Mouse (Mus musculus) forebrain, embryonic 10.5 days (tissue): Measurements from ENCODE around the gene Phactr2. TPM values are rescaled to one million over a fixed set of nuclear protein-coding genes. Genes with fewer than 3 reads are reported as not detected.

ENCODE experiments used
- DNase-seq: peaks from one replicate; pipeline ENCODE4 v3.0.0-alpha.2; 2017; ENCODE audit warnings: low spot score; ENCODE audit errors: extremely low spot score
- H3K27ac ChIP-seq: fragments of 300-500 bp; sonication (generic); 2 replicates; pipeline ENCODE4 v1.5.1; 2016; ENCODE audit warnings: mild to moderate bottlenecking
- H3K27me3 ChIP-seq: fragments of 300-500 bp; sonication (generic); 2 replicates; pipeline ENCODE4 v1.6.1; 2016; ENCODE audit warnings: mild to moderate bottlenecking; ENCODE audit not compliant: poor library complexity, severe bottlenecking
- H3K36me3 ChIP-seq: fragments of 300-500 bp; sonication (generic); replicated peaks from 2 replicates; pipeline ENCODE4 v1.6.1; 2016; ENCODE audit warnings: mild to moderate bottlenecking, moderate library complexity
- H3K4me1 ChIP-seq: fragments of 300-500 bp; sonication (generic); 2 replicates; pipeline ENCODE4 v1.6.1; 2016
- H3K4me3 ChIP-seq: fragments of 300-500 bp; sonication (generic); 2 replicates; pipeline ENCODE4 v1.5.1; 2016; ENCODE audit warnings: mild to moderate bottlenecking, moderate library complexity
- H3K9me3 ChIP-seq: fragments of 300-500 bp; sonication (generic); 2 replicates; pipeline ENCODE4 v1.6.1; 2016; ENCODE audit warnings: mild to moderate bottlenecking, moderate library complexity
- WGBS: fragments of 180-500 bp; shearing (Covaris S2); methylation state at CpG from one replicate; pipeline ENCODE4 v1.1.7; 2016; 5-methylcytosine and 5-hydroxymethylcytosine counted together
- polyA plus RNA-seq: library from polyadenylated mRNA; unstranded; fragments of >200 nt; fragmentation: Nextera tagmentation; extraction: Ambion mirVana; gene quantifications from 2 replicates; pipeline ENCODE4 v1.2.1, GENCODE M21; 2016

The Phactr2 gene
- polyA plus RNA-seq, 1 experiment from 2014 or later = 13.4 TPM

- H3K4me1 ChIP-seq = peaks cover 6% of the 10 kb centered on the region
- H3K27me3 ChIP-seq = no peaks in the 10 kb centered on the region
- no peaks in the 10 kb centered on the region for H3K36me3 ChIP-seq
- no peak for DNase-seq
- H3K9me3 ChIP-seq = no peaks in the 10 kb centered on the region
- H3K4me3 ChIP-seq = no peak overlapping the region
- WGBS = 87% methylated on average over 13 of the region's 13 CpGs
- no peak overlapping the region for H3K27ac ChIP-seq
Measured at GRCm38 (mm10) chr10:13369581-13370375, 104.4 kb downstream of the Phactr2 start.

- H3K4me3 ChIP-seq = no peak overlapping the region
- no peak for DNase-seq
- H3K27ac ChIP-seq = no peak overlapping the region
- H3K36me3 ChIP-seq = no peaks in the 10 kb centered on the region
- no peaks in the 10 kb centered on the region; the same call in 1 of the 2 replicates for H3K4me1 ChIP-seq
- WGBS = 80% methylated on average over 2 of the region's 2 CpGs
- H3K9me3 ChIP-seq = no peaks in the 10 kb centered on the region
- H3K27me3 ChIP-seq = no peaks in the 10 kb centered on the region
Measured at GRCm38 (mm10) chr10:13364286-13364580, 110.0 kb downstream of the Phactr2 start.

GRCm38 (mm10) chr10:13363499-13364285 is 110.5 kb downstream of the Phactr2 start:
- no peaks in the 10 kb centered on the region for H3K9me3 ChIP-seq
- H3K27ac ChIP-seq = no peak overlapping the region
- no peak for DNase-seq
- no peaks in the 10 kb centered on the region for H3K36me3 ChIP-seq
- WGBS = 86% methylated on average over 11 of the region's 11 CpGs
- no peaks in the 10 kb centered on the region; the same call in 1 of the 2 replicates for H3K4me1 ChIP-seq
- no peak overlapping the region for H3K4me3 ChIP-seq
- no peaks in the 10 kb centered on the region for H3K27me3 ChIP-seq

GRCm38 (mm10) chr10:13360913-13361312 is 113.3 kb downstream of the Phactr2 start:
- H3K9me3 ChIP-seq = no peaks in the 10 kb centered on the region
- no peak for DNase-seq
- no peaks in the 10 kb centered on the region for H3K36me3 ChIP-seq
- no peaks in the 10 kb centered on the region for H3K27me3 ChIP-seq
- H3K4me3 ChIP-seq = no peak overlapping the region
- no peaks in the 10 kb centered on the region; the same call in 1 of the 2 replicates for H3K4me1 ChIP-seq
- H3K27ac ChIP-seq = no peak overlapping the region

- no peaks in the 10 kb centered on the region; the same call in 1 of the 2 replicates for H3K4me1 ChIP-seq
- H3K27me3 ChIP-seq = no peaks in the 10 kb centered on the region
- no peak for DNase-seq
- no peak overlapping the region for H3K27ac ChIP-seq
- no peaks in the 10 kb centered on the region for H3K36me3 ChIP-seq
- no peaks in the 10 kb centered on the region for H3K9me3 ChIP-seq
- WGBS = 92% methylated on average over 5 of the region's 5 CpGs
- no peak overlapping the region for H3K4me3 ChIP-seq
Measured at GRCm38 (mm10) chr10:13359846-13360245, 114.4 kb downstream of the Phactr2 start.

GRCm38 (mm10) chr10:13358679-13359078 is 115.5 kb downstream of the Phactr2 start:
- 82% methylated on average over 3 of the region's 3 CpGs for WGBS
- H3K4me1 ChIP-seq = no peaks in the 10 kb centered on the region
- H3K9me3 ChIP-seq = no peaks in the 10 kb centered on the region
- no peak overlapping the region for H3K27ac ChIP-seq
- no peaks in the 10 kb centered on the region for H3K36me3 ChIP-seq
- no peaks in the 10 kb centered on the region for H3K27me3 ChIP-seq
- no peak for DNase-seq
- H3K4me3 ChIP-seq = no peak overlapping the region

GRCm38 (mm10) chr10:13346609-13347290 is 127.5 kb downstream of the Phactr2 start:
- Histone ChIP-seq H3K27ac (no peak overlapping the region), H3K4me1 (peaks cover 5% of the 10 kb centered on the region; the same call in 1 of the 2 replicates), H3K9me3 (no peaks in the 10 kb centered on the region), H3K36me3 (no peaks in the 10 kb centered on the region), H3K4me3 (no peak overlapping the region), H3K27me3 (no peaks in the 10 kb centered on the region)
- WGBS = 47% methylated on average over 5 of the region's 5 CpGs
- DNase-seq = no peak

GRCm38 (mm10) chr10:13340583-13340982 is 133.6 kb downstream of the Phactr2 start:
- no peak for DNase-seq
- Histone ChIP-seq H3K4me3 (no peak overlapping the region), H3K27ac (no peak overlapping the region), H3K9me3 (no peaks in the 10 kb centered on the region), H3K27me3 (no peaks in the 10 kb centered on the region; the same call in 1 of the 2 replicates), H3K4me1 (peaks cover 21% of the 10 kb centered on the region), H3K36me3 (no peaks in the 10 kb centered on the region)
- 89% methylated on average over 3 of the region's 3 CpGs for WGBS

- Histone ChIP-seq H3K27ac (no peak overlapping the region), H3K27me3 (no peaks in the 10 kb centered on the region; the same call in 1 of the 2 replicates), H3K4me3 (no peak overlapping the region), H3K9me3 (no peaks in the 10 kb centered on the region), H3K36me3 (no peaks in the 10 kb centered on the region), H3K4me1 (peaks cover 24% of the 10 kb centered on the region)
- DNase-seq = no peak
- WGBS = 88% methylated on average over 4 of the region's 4 CpGs
Measured at GRCm38 (mm10) chr10:13336964-13337363, 137.2 kb downstream of the Phactr2 start.

GRCm38 (mm10) chr10:13335814-13336213 is 138.4 kb downstream of the Phactr2 start:
- H3K4me3 ChIP-seq = no peak overlapping the region
- H3K9me3 ChIP-seq = no peaks in the 10 kb centered on the region
- H3K27me3 ChIP-seq = no peaks in the 10 kb centered on the region; the same call in 1 of the 2 replicates
- DNase-seq = no peak
- H3K27ac ChIP-seq = no peak overlapping the region
- H3K36me3 ChIP-seq = no peaks in the 10 kb centered on the region
- 77% methylated on average over 6 of the region's 6 CpGs for WGBS
- H3K4me1 ChIP-seq = peaks cover 24% of the 10 kb centered on the region

GRCm38 (mm10) chr10:13335347-13335746 is 138.9 kb downstream of the Phactr2 start:
- H3K27ac ChIP-seq = no peak overlapping the region
- H3K4me1 ChIP-seq = peaks cover 20% of the 10 kb centered on the region
- no peaks in the 10 kb centered on the region; the same call in 1 of the 2 replicates for H3K27me3 ChIP-seq
- no peaks in the 10 kb centered on the region for H3K9me3 ChIP-seq
- no peak for DNase-seq
- 73% methylated on average over 6 of the region's 6 CpGs for WGBS
- H3K4me3 ChIP-seq = no peak overlapping the region
- H3K36me3 ChIP-seq = no peaks in the 10 kb centered on the region

GRCm38 (mm10) chr10:13333781-13334180 is 140.4 kb downstream of the Phactr2 start:
- no peak overlapping the region for H3K27ac ChIP-seq
- WGBS = 89% methylated on average over 2 of the region's 2 CpGs
- DNase-seq = no peak
- H3K36me3 ChIP-seq = no peaks in the 10 kb centered on the region
- no peaks in the 10 kb centered on the region; the same call in 1 of the 2 replicates for H3K27me3 ChIP-seq
- no peak overlapping the region for H3K4me3 ChIP-seq
- H3K4me1 ChIP-seq = peaks cover 16% of the 10 kb centered on the region
- H3K9me3 ChIP-seq = no peaks in the 10 kb centered on the region
